Mouse (Mus musculus): ENCODE measurements around the gene Sh3bp2.
A peak's percentile ranks its signal among the peaks of the same experiment; 100 is the strongest.

The Sh3bp2 gene

GRCm38 (mm10) chr5:34526477-34526775 is 788 bp downstream of the Sh3bp2 start:
- no peak for DNase-seq (ENCODE audit: low spot score in 2 of 2)

- no peak for DNase-seq (ENCODE audit: low spot score in 2 of 2)
Measured at GRCm38 (mm10) chr5:34527352-34527751, 1.7 kb downstream of the Sh3bp2 start.

- DNase-seq (ENCODE audit: low spot score in 2 of 2), result no peak
Measured at GRCm38 (mm10) chr5:34528724-34529123, 3.1 kb downstream of the Sh3bp2 start.

- DNase-seq (ENCODE audit: low spot score in 2 of 2), result no peak
Measured at GRCm38 (mm10) chr5:34530116-34530515, 4.5 kb downstream of the Sh3bp2 start.

- DNase-seq (ENCODE audit: low spot score in 2 of 2), result no peak
Measured at GRCm38 (mm10) chr5:34530687-34531086, 5.0 kb downstream of the Sh3bp2 start.

- DNase-seq (ENCODE audit: low spot score in 2 of 2), result no peak
Measured at GRCm38 (mm10) chr5:34533066-34533465, 7.4 kb downstream of the Sh3bp2 start.

- DNase-seq (ENCODE audit: low spot score in 2 of 2), result no peak
Measured at GRCm38 (mm10) chr5:34533820-34534219, 8.2 kb downstream of the Sh3bp2 start.

GRCm38 (mm10) chr5:34534776-34535581 is 9.3 kb downstream of the Sh3bp2 start:
- no peak for DNase-seq (ENCODE audit: low spot score in 2 of 2)

- DNase-seq (ENCODE audit: low spot score in 2 of 2), result no peak
Measured at GRCm38 (mm10) chr5:34535831-34536230, 10.2 kb downstream of the Sh3bp2 start.

GRCm38 (mm10) chr5:34538079-34538478 is 12.4 kb downstream of the Sh3bp2 start:
- DNase-seq (ENCODE audit: low spot score in 2 of 2), result no peak

- DNase-seq (ENCODE audit: low spot score in 2 of 2), result peak; percentile 62 to 78
Measured at GRCm38 (mm10) chr5:34538527-34538926, 12.9 kb downstream of the Sh3bp2 start.

GRCm38 (mm10) chr5:34539121-34539520 is 13.5 kb downstream of the Sh3bp2 start:
- DNase-seq (ENCODE audit: low spot score in 2 of 2), result no peak

GRCm38 (mm10) chr5:34542166-34542565 is 16.5 kb downstream of the Sh3bp2 start:
- DNase-seq (ENCODE audit: low spot score in 2 of 2), result no peak

GRCm38 (mm10) chr5:34543114-34543513 is 17.5 kb downstream of the Sh3bp2 start:
- peak; percentile 60 to 72 for DNase-seq (ENCODE audit: low spot score in 2 of 2)

- peak in 1 of 2 experiments; percentile 44 for DNase-seq (ENCODE audit: low spot score in 2 of 2)
Measured at GRCm38 (mm10) chr5:34547410-34547809, 21.8 kb downstream of the Sh3bp2 start.

GRCm38 (mm10) chr5:34549135-34549482 is 23.5 kb downstream of the Sh3bp2 start:
- DNase-seq (ENCODE audit: low spot score in 2 of 2), result no peak

GRCm38 (mm10) chr5:34549483-34550221 is 24.0 kb downstream of the Sh3bp2 start:
- peak in 1 of 2 experiments; percentile 35 for DNase-seq (ENCODE audit: low spot score in 2 of 2)

- no peak for DNase-seq (ENCODE audit: low spot score in 2 of 2)
Measured at GRCm38 (mm10) chr5:34550251-34550650, 24.6 kb downstream of the Sh3bp2 start.

- DNase-seq (ENCODE audit: low spot score in 2 of 2), result no peak
Measured at GRCm38 (mm10) chr5:34551821-34552220, 26.2 kb downstream of the Sh3bp2 start.

- DNase-seq (ENCODE audit: low spot score in 2 of 2), result no peak
Measured at GRCm38 (mm10) chr5:34563854-34564253, 38.2 kb downstream of the Sh3bp2 start.

- no peak for DNase-seq (ENCODE audit: low spot score in 2 of 2)
Measured at GRCm38 (mm10) chr5:34564291-34564690, 38.7 kb downstream of the Sh3bp2 start.

GRCm38 (mm10) chr5:34565545-34566283 is 40.1 kb downstream of the Sh3bp2 start:
- no peak for DNase-seq (ENCODE audit: low spot score in 2 of 2)

GRCm38 (mm10) chr5:34571551-34571950 is 45.9 kb downstream of the Sh3bp2 start:
- DNase-seq (ENCODE audit: low spot score in 2 of 2), result no peak
